Mouse (Mus musculus): Measurements from ENCODE around the gene Scamp5. TPM values are rescaled to one million over a fixed set of nuclear protein-coding genes. Genes with fewer than 3 reads are reported as not detected.

Gene Scamp5
- polyA plus RNA-seq (2015; fragmentation: Nextera tagmentation; extraction: Ambion mirVana) = 7.9 and 8.3 TPM in 2 replicates

GRCm38 (mm10) chr9:57467896-57468549 lies at the start of gene Scamp5:
Gene Scamp5 (minus strand): TSS chr9:57468060.

GRCm38 (mm10) chr9:57503622-57504380 lies 35.9 kb upstream of the Scamp5 start, which contains the start of gene Rpp25:
Gene Rpp25 (plus strand): TSS chr9:57504026.

GRCm38 (mm10) chr9:57439522-57440295 lies 28.2 kb downstream of the Scamp5 start, which contains the start of gene Ppcdc:
Gene Ppcdc (minus strand): TSS chr9:57440124.

Other genes with a start within 250 kb of the Scamp5 start
- gene Trcg1, start 231.5 kb downstream of the Scamp5 start, polyA plus RNA-seq (2015; fragmentation: Nextera tagmentation; extraction: Ambion mirVana) = not detected in 2 replicates
- gene 1700017B05Rik, start 205.4 kb downstream of the Scamp5 start, polyA plus RNA-seq (2015; fragmentation: Nextera tagmentation; extraction: Ambion mirVana) = 4.8 and 8.2 TPM in 2 replicates
- 14.5 and 14.9 TPM in 2 replicates for gene Ppcdc, start 27.9 kb downstream of the Scamp5 start, polyA plus RNA-seq (2015; fragmentation: Nextera tagmentation; extraction: Ambion mirVana)
- gene Rpp25, start 36.0 kb upstream of the Scamp5 start, polyA plus RNA-seq (2015; fragmentation: Nextera tagmentation; extraction: Ambion mirVana) = 0.18 and 0.19 TPM in 2 replicates
- 1,582 and 1,881 TPM in 2 replicates for gene Cox5a, start 53.2 kb upstream of the Scamp5 start, polyA plus RNA-seq (2015; fragmentation: Nextera tagmentation; extraction: Ambion mirVana)
- gene Fam219b, start 69.5 kb upstream of the Scamp5 start, polyA plus RNA-seq (2015; fragmentation: Nextera tagmentation; extraction: Ambion mirVana) = 10.2 and 12.0 TPM in 2 replicates
- 118 and 126 TPM in 2 replicates for gene Mpi, start 84.7 kb upstream of the Scamp5 start, polyA plus RNA-seq (2015; fragmentation: Nextera tagmentation; extraction: Ambion mirVana)
- gene Scamp2, start 92.9 kb upstream of the Scamp5 start, polyA plus RNA-seq (2015; fragmentation: Nextera tagmentation; extraction: Ambion mirVana) = 77.4 and 83.4 TPM in 2 replicates
- 7.6 and 10.5 TPM in 2 replicates for gene Ulk3, start 121.4 kb upstream of the Scamp5 start, polyA plus RNA-seq (2015; fragmentation: Nextera tagmentation; extraction: Ambion mirVana)
- gene Cplx3, start 138.2 kb upstream of the Scamp5 start, polyA plus RNA-seq (2015; fragmentation: Nextera tagmentation; extraction: Ambion mirVana) = 0.09 and 0.10 TPM in 2 replicates
- gene Lman1l, start 152.7 kb upstream of the Scamp5 start, polyA plus RNA-seq (2015; fragmentation: Nextera tagmentation; extraction: Ambion mirVana) = not detected in 2 replicates
- gene Csk, start 185.6 kb upstream of the Scamp5 start, polyA plus RNA-seq (2015; fragmentation: Nextera tagmentation; extraction: Ambion mirVana) = 10.5 and 13.5 TPM in 2 replicates
- gene Cyp1a2, start 215.6 kb upstream of the Scamp5 start, polyA plus RNA-seq (2015; fragmentation: Nextera tagmentation; extraction: Ambion mirVana) = not detected in 2 replicates
- not detected in 2 replicates for gene Cyp1a1, start 219.9 kb upstream of the Scamp5 start, polyA plus RNA-seq (2015; fragmentation: Nextera tagmentation; extraction: Ambion mirVana)
- 11.0 and 11.1 TPM in 2 replicates for gene Edc3, start 240.5 kb upstream of the Scamp5 start, polyA plus RNA-seq (2015; fragmentation: Nextera tagmentation; extraction: Ambion mirVana)